Mouse (Mus musculus) liver, embryonic 11.5 days (tissue): ENCODE results near the gene Tbx2. TPM values are rescaled to one million over a fixed set of nuclear protein-coding genes. Genes with fewer than 3 reads are reported as not detected.
A peak's percentile ranks its signal among the peaks of the same experiment; 100 is the strongest.

ENCODE experiments used
- ATAC-seq: fragments of 200-750 bp; cut with Nextera tagmentation; replicated peaks from 2 replicates; pipeline ENCODE4 v1.8.0; 2017; ENCODE audit warnings: moderate number of reproducible peaks, mild to moderate bottlenecking, moderate TSS enrichment, moderate library complexity; ENCODE audit not compliant: low FRiP score
- DNase-seq: peaks from one replicate; pipeline ENCODE4 v3.0.0-alpha.2; 2017; ENCODE audit warnings: low spot score
- H3K27ac ChIP-seq: fragments of 300-500 bp; sonication (generic); 2 replicates; pipeline ENCODE4 v1.5.1; 2014; ENCODE audit warnings: mild to moderate bottlenecking, low read depth, low read length, control low read depth
- H3K27me3 ChIP-seq: fragments of 300-500 bp; sonication (generic); replicated peaks from 2 replicates; pipeline ENCODE4 v1.6.1; 2014; ENCODE audit warnings: low read length, mixed read lengths; ENCODE audit not compliant: control insufficient read depth, insufficient read depth
- H3K36me3 ChIP-seq: fragments of 300-500 bp; sonication (generic); 2 replicates; pipeline ENCODE4 v1.6.1; 2014; ENCODE audit warnings: mild to moderate bottlenecking, low read length, moderate library complexity, mixed read lengths; ENCODE audit not compliant: control insufficient read depth, insufficient read depth
- H3K4me1 ChIP-seq: fragments of 300-500 bp; sonication (generic); replicated peaks from 2 replicates; pipeline ENCODE4 v1.6.1; 2014; ENCODE audit warnings: low read length, mixed read lengths; ENCODE audit not compliant: control insufficient read depth, insufficient read depth
- H3K4me2 ChIP-seq: fragments of 300-500 bp; sonication (generic); 2 replicates; pipeline ENCODE4 v1.6.1; 2014; ENCODE audit warnings: mild to moderate bottlenecking, control low read depth, moderate library complexity
- H3K4me3 ChIP-seq: fragments of 300-500 bp; sonication (generic); 2 replicates; pipeline ENCODE4 v1.5.1; 2014; ENCODE audit warnings: low read depth, low read length, control low read depth
- H3K9ac ChIP-seq: fragments of 300-500 bp; sonication (generic); 2 replicates; pipeline ENCODE4 v1.6.1; 2014; ENCODE audit warnings: low read depth, low read length, control low read depth
- H3K9me3 ChIP-seq: fragments of 300-500 bp; sonication (generic); 2 replicates; pipeline ENCODE4 v1.6.1; 2016; ENCODE audit warnings: low read length, inconsistent platforms, mixed read lengths; ENCODE audit not compliant: control insufficient read depth
- WGBS: fragments of 180-500 bp; shearing (Covaris S2); extraction: QIAGEN DNeasy Blood & Tissue Kit; methylation state at CpG from one replicate; pipeline ENCODE4 v1.1.7; 2014; 5-methylcytosine and 5-hydroxymethylcytosine counted together
- polyA plus RNA-seq: library from polyadenylated mRNA; unstranded; fragments of >200 nt; fragmentation: Nextera tagmentation; extraction: Ambion mirVana; gene quantifications from 2 replicates; pipeline ENCODE4 v1.2.1, GENCODE M21; 2014

The Tbx2 gene
- polyA plus RNA-seq, 1 experiment from 2014 or later = 3.2 TPM

- Histone ChIP-seq H3K27ac (no peak overlapping the region), H3K36me3 (no peaks in the 10 kb centered on the region), H3K9ac (no peak overlapping the region), H3K27me3 (peaks cover 8% of the 10 kb centered on the region), H3K9me3 (no peaks in the 10 kb centered on the region), H3K4me2 (no peak overlapping the region), H3K4me3 (no peak overlapping the region), H3K4me1 (peaks cover 14% of the 10 kb centered on the region)
- DNase-seq = no peak
- WGBS = 50% methylated on average over 3 of the region's 3 CpGs
- no peak for ATAC-seq
These were observed 13.9 kb upstream of the Tbx2 start for GRCm38 (mm10) chr11:85818401-85818800.

GRCm38 (mm10) chr11:85820959-85821358, 11.4 kb upstream of the Tbx2 start:
- Histone ChIP-seq H3K4me3 (no peak overlapping the region), H3K27ac (no peak overlapping the region), H3K9me3 (no peaks in the 10 kb centered on the region), H3K4me2 (no peak overlapping the region), H3K36me3 (no peaks in the 10 kb centered on the region), H3K9ac (no peak overlapping the region), H3K4me1 (peaks cover 31% of the 10 kb centered on the region), H3K27me3 (peaks cover 28% of the 10 kb centered on the region)
- no peak for DNase-seq
- 88% methylated on average over 3 of the region's 3 CpGs for WGBS
- ATAC-seq = no peak

- DNase-seq (no peak), ATAC-seq (no peak)
- Histone ChIP-seq H3K36me3 (no peaks in the 10 kb centered on the region), H3K4me3 (no peak overlapping the region), H3K9ac (no peak overlapping the region), H3K9me3 (no peaks in the 10 kb centered on the region), H3K4me1 (peaks cover 32% of the 10 kb centered on the region), H3K4me2 (no peak overlapping the region), H3K27me3 (peaks cover 35% of the 10 kb centered on the region), H3K27ac (no peak overlapping the region)
- 73% methylated on average over 9 of the region's 9 CpGs for whole genome bisulfite sequencing
These were observed 10.7 kb upstream of the Tbx2 start for GRCm38 (mm10) chr11:85821659-85822058.

- H3K27me3 ChIP-seq = peaks cover 51% of the 10 kb centered on the region
- ATAC-seq (peak; percentile 76), DNase-seq (peak; percentile 82)
- no peaks in the 10 kb centered on the region for H3K9me3 ChIP-seq
- H3K9ac ChIP-seq = no peak overlapping the region
- no peak overlapping the region for H3K27ac ChIP-seq
- no peak overlapping the region for H3K4me3 ChIP-seq
- no peaks in the 10 kb centered on the region for H3K36me3 ChIP-seq
- H3K4me2 ChIP-seq = no peak overlapping the region
- 10% methylated on average over 6 of the region's 6 CpGs for WGBS
- peaks cover 40% of the 10 kb centered on the region for H3K4me1 ChIP-seq
These were observed 9.2 kb upstream of the Tbx2 start for GRCm38 (mm10) chr11:85823181-85823580.

GRCm38 (mm10) chr11:85823794-85824193, 8.6 kb upstream of the Tbx2 start:
- DNase-seq (no peak), ATAC-seq (no peak)
- Histone ChIP-seq H3K9ac (no peak overlapping the region), H3K4me3 (no peak overlapping the region), H3K27ac (no peak overlapping the region), H3K4me1 (peaks cover 39% of the 10 kb centered on the region), H3K27me3 (peaks cover 57% of the 10 kb centered on the region), H3K4me2 (no peak overlapping the region), H3K9me3 (no peaks in the 10 kb centered on the region), H3K36me3 (no peaks in the 10 kb centered on the region)
- WGBS = 84% methylated on average over 4 of the region's 4 CpGs

- no peak overlapping the region for H3K4me2 ChIP-seq
- H3K4me3 ChIP-seq = no peak overlapping the region
- DNase-seq (no peak), ATAC-seq (no peak)
- H3K36me3 ChIP-seq = no peaks in the 10 kb centered on the region
- H3K9me3 ChIP-seq = no peaks in the 10 kb centered on the region
- H3K4me1 ChIP-seq = peaks cover 51% of the 10 kb centered on the region
- H3K27ac ChIP-seq = no peak overlapping the region
- H3K27me3 ChIP-seq = peaks cover 69% of the 10 kb centered on the region
- no peak overlapping the region for H3K9ac ChIP-seq
- 85% methylated on average over 10 of the region's 10 CpGs for WGBS
These were observed 7.3 kb upstream of the Tbx2 start for GRCm38 (mm10) chr11:85825031-85825430.

GRCm38 (mm10) chr11:85825823-85826222, 6.5 kb upstream of the Tbx2 start:
- no peak overlapping the region for H3K27ac ChIP-seq

GRCm38 (mm10) chr11:85827342-85827741, 5.0 kb upstream of the Tbx2 start:
- Histone ChIP-seq H3K27ac (no peak overlapping the region), H3K4me3 (no peak overlapping the region), H3K36me3 (no peaks in the 10 kb centered on the region), H3K9ac (no peak overlapping the region), H3K27me3 (peaks cover 84% of the 10 kb centered on the region), H3K4me1 (peaks cover 60% of the 10 kb centered on the region), H3K9me3 (no peaks in the 10 kb centered on the region), H3K4me2 (no peak overlapping the region)
- WGBS = 8% methylated on average over 9 of the region's 9 CpGs
- ATAC-seq (peak; percentile 58), DNase-seq (no peak)

More at GRCm38 (mm10) chr11:85825823-85826222, 6.5 kb upstream of the Tbx2 start:
- peaks cover 52% of the 10 kb centered on the region for H3K4me1 ChIP-seq
- 41% methylated on average over 7 of the region's 7 CpGs for WGBS
- H3K9me3 ChIP-seq = no peaks in the 10 kb centered on the region
- H3K9ac ChIP-seq = no peak overlapping the region
- H3K4me2 ChIP-seq = no peak overlapping the region
- DNase-seq (no peak), ATAC-seq (no peak)
- peaks cover 70% of the 10 kb centered on the region for H3K27me3 ChIP-seq
- H3K4me3 ChIP-seq = no peak overlapping the region
- no peaks in the 10 kb centered on the region for H3K36me3 ChIP-seq

- Histone ChIP-seq H3K9me3 (no peaks in the 10 kb centered on the region), H3K4me3 (peak overlapping the region; percentile 5), H3K27ac (no peak overlapping the region), H3K4me2 (peak overlapping the region; percentile 43), H3K4me1 (peaks cover 54% of the 10 kb centered on the region), H3K36me3 (no peaks in the 10 kb centered on the region), H3K9ac (no peak overlapping the region), H3K27me3 (peaks cover 95% of the 10 kb centered on the region)
- no peak for DNase-seq
- no peak for ATAC-seq
- 9% methylated on average over 38 of the region's 38 CpGs for WGBS
These were observed 3.4 kb upstream of the Tbx2 start for GRCm38 (mm10) chr11:85828691-85829519.
